Mouse (Mus musculus) NIH3T3 (cell line): ENCODE results near the gene Fnbp1.

Experiments used
- DNase-seq: peaks from one replicate; pipeline ENCODE4 v3.0.0-alpha.2; 2012; ENCODE audit warnings: low read depth

The Fnbp1 gene

DNA sequence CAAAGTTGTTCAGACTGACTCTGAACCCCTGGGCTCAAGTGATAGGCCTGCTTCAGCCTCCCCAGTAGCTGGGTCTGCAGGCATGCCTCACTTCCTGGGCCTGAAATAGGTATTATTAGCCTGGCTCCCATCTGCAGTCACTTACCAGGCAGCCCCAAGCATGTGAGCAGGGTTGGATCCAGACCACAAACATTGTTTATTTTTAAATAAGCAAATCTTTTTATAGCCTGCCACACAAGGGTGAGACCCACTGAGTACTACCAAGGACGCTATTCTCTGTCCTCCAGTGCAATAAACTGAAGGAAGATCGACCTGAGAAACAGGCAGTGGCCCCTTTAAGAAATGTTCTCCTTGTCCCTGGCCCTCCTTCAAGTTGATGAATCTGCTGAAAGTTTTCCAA lies 17.1 kb downstream of the Fnbp1 start:
- DNase-seq, result peak; percentile 84

DNA sequence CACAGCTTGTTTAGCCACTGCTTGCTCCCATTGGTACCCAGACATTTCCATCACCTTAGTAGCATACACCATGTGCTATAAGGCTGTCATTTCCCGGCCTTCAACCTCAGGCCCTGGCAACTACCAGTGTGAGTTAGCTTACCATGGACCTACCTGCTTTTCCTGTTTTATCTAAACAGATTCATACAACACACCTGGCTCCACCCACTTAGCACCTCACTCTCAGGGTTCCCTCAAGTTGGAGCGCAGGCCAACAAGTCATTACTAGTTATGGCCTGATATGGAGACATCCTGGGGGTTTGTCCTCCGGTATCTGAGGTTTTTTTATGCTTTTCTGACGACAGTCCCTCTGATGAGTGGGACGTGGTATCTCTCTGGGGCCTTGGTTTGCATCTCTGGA lies 18.3 kb downstream of the Fnbp1 start:
- no peak for DNase-seq

DNA sequence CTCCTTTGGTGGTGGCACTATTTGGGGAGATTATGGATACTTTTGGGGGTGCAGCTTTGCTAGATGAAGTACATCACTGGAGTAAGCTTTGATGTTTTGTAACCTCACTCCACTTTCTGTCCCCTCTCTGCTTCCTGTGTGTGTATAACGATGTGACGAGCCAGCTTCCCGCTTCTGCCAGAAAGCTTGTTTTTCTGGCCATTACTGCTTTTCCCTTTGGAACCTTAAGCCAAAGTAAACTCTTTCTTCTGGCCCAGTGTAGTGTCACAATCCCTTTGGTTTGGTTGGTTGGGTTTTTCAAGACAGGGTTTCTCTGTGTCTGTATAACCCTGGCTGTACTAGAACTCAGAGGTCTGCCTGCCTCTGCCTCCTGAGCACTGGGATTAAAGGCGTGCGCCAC lies 19.0 kb downstream of the Fnbp1 start:
- DNase-seq, result no peak

DNA sequence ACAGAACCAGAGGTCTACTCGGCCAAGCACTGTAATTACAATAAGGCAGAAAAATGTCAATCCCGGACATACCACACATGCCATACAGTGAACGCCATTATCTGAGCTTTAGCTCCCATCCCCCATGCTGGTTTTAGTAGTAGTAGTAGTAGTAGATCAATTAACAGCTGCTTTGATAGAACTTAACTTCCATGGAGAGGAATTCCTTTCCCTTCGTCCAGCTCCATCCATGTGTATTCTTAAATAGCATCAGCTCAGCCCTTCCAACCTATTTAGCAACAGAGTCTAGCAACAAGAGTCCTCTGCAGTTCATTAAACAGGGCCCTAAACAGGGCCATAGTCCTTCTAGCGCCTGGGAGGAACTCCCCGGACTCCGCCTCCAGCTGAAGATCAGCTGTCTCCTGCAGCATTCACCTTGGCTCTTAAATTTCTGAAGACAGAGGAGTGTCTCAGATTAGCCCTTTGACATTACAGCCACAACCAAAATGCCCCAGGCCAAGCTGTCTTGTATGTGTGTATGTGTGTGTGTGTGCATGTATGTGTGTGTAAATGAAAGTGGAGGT lies 20.6 kb downstream of the Fnbp1 start:
- no peak for DNase-seq

DNA sequence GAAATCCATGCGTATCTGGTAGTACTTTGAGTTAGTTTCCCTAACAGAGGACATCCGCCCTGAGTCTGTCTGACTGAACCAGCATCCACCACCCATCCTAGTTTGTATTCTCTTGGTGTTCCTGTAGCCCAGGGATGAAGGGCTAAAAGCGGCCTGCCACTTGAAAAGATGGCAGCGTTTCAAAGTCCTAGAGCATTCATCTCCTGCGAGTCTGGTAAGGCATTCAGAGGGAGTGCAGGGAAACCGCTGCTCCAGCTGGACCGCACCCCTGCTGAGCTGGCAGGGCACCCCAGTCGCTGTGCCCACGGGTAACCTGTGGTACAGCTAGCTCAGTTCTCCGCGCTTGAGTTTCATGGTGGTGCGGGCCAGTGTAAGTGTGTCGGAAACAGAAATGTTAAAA lies 22.0 kb downstream of the Fnbp1 start:
- DNase-seq, result no peak

DNA sequence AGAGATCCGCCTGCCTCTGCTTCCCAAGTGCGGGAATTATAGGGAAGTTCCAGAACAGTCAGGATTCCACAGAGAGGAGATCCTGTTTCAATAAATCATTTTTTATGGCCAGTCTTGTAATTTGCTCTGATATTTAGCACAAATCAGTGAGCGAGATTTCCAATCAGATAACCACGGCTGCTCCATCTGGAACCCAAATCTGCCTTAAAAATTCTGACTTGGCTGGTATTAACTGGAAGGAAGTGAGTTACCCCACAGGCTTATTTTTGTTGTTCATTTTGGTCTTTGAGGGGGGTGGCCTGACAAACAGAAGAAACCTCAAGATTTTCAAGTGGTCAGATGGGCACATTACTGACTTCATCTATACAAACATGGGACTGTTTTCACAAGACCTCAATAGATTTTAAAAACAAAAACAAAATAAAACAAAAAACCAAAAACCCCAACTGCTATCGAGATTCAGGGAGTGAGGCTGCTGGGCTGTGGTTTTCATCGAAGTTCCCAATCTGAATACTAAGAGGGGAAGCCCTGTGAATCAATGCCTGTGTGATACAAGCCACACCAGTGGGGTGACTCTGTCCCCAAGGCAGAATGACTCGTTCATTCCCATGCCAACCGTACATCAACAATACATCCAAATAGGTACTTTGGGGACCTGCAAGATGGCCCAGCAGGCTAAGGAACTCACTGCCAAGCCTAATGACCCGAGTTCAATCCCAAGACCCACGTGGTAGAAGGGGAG lies 23.0 kb downstream of the Fnbp1 start:
- DNase-seq, result no peak

DNA sequence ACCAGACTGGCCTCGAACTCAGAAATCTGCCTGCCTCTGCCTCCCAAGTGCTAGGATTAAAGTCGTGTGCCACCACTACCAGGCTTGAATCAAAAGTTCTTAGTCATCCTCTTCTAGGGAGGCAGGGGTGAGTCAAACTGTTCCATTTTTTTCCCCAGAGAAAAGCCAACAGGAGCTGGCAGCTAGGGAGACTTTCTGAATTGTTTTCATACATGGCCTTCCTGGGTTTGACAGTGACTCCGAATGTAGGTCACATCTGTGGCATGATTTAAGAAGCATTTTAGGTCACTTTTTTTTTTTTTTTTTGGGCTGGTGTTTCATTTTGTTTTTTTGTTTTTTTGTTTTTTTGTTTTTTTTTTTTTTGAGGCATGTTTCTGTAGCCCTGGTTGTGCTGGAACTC lies 23.6 kb downstream of the Fnbp1 start:
- DNase-seq, result no peak

DNA sequence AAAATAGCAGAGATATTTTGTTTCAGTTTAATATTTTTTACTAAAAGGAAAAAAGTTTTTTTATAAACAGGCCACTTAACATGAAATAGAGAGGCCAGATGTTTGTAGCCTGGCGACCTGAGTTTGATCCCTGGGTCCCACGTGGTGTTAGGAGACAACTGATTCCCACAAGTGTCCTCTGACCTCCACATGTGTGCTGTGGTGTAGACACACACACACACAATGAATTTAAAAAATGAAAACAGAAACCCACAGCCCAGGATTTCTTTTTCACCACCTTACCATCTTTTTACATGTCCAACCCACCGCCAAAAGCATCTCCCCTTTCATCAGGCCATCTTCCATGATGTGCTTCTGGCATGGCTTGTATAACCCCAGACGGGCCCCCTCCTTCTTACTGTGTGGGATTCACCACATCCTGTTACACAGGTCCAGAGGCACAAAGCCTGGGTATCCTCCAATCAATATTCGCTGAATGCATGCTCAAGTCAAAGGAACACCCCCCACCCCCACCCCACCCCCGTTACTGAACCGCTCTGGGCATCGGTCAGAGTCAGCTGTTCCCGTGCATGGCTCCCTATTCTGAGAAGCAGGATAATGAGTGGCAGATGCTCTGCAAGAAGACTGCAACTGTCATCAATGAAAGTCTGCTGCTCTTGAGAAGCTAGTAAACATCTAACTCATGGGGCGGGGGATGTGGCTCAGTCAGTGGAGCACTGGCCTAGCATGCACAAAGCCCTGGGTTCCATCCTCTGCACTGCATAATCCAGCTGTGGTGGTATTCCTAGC lies 25.7 kb downstream of the Fnbp1 start:
- DNase-seq, result peak; percentile 70

DNA sequence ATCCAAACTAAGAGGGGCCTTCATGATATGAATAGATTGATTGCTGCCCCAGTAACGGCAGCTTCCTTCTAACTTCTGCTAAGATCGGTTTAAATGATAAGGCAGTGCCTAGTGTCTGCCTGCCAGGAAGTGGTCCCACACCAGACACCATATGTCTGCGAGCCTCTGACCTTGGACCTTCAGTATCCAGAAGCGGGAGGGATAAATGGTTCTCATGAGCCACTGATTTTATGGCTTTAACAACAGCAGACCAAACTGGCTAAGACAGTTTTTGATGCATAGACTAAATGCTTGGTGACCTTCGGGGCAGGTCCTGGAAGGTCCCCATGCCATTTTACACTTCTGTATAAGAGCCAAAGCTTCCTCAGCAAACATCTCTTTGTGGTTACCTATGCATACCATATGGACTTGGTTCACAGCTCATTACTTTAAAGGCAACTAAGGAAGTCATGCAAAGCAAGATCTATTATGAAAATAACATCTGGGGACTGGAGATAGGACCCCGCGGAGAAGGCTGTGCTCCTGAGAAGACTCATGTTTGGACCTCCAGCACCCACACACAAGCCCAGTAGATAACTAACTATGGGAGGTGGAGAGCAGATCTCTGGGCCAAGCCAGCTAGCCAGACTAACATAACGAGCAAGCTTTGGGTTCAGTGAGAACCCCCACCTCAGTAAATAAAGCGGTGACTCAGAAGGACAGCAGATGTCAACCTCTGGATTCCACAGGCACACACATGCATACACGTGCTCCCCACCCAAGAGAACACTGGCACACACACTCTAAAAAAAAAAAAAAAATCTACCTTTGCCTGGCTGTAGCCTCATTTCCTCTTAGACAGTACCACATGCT lies 26.5 kb downstream of the Fnbp1 start:
- peak; percentile 40 for DNase-seq

DNA sequence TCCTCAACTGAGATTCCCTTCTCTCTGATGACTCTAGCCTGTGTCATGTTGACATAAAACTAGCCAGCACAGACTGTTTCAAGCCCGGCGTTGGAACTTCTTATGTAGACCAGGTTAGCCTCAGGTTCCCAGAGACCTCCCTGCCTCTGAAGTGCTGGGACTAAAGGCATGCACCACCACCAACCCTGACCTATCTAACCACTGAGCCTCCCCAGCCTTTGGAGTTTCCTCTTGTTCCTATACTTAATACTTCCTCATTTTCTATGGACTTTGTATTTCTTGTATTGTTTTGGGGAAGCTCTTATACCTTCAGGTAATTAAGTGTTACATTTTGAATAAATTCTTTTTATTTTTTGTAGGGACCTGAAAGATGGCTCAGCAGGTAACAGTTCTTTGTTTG lies 27.6 kb downstream of the Fnbp1 start:
- DNase-seq, result no peak

DNA sequence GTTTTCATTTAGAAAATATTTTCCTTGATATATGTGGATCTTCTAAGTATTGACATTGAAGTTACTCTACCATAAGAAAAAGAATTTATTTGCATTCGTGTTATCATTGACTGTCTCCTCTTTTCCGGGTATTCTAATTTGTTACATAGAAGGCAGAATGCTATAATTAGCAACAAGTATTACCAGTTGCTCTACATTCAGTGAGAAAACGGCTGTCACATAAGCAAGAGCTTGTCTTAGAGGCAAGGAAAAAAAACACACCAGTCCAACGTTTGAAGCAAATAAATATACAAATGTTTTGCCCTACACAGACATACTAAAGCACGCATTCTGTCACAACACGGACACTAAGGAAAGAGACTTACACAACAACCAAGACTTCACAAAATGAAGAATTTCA lies 30.1 kb downstream of the Fnbp1 start:
- peak; percentile 51 for DNase-seq

DNA sequence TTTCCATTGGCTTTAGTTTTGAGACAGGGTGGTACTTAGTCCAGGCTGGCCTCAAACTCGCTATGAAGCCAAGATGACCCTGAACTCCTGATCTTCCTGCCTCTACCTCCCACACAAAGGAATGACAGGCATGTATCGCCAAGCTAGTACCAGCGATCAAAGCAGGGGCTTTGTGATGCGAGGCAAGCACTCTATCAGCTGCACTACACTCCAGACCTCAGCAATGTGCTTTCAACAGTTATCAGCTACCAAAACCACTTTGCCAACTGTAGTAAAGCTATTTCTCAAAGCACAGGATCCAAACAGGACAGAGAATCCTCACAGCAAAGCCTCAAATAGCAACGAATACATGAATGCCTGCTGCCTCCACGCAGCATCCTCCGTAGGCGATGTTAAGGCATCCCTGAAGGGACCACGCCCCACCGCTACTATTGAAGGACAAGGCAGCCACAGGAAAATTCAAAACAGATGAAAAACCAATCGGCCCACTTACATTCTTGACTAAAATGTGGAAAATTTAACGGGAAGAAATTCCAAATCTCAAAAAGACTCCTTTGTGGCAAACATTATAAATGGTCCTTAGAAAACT lies 31.8 kb downstream of the Fnbp1 start:
- no peak for DNase-seq

DNA sequence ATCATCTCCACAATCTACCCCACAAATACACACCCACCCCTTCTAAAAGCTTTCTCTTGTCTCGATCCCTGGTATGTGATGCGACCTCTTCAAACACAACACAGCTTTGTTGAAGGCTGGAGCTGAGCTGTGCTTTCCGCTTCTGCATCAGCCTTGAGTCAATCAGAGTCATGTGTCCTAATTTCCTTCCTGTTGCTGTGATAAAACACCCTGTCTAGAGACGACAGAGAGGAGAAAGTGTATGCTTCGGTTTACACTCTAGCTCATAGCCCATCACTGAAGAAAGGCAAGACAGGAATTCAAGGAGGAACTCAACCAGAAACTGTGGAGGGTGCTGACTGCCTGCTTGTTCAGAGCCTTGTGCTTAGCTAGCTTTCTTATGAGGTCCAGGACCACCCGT lies 33.6 kb downstream of the Fnbp1 start:
- DNase-seq, result no peak

DNA sequence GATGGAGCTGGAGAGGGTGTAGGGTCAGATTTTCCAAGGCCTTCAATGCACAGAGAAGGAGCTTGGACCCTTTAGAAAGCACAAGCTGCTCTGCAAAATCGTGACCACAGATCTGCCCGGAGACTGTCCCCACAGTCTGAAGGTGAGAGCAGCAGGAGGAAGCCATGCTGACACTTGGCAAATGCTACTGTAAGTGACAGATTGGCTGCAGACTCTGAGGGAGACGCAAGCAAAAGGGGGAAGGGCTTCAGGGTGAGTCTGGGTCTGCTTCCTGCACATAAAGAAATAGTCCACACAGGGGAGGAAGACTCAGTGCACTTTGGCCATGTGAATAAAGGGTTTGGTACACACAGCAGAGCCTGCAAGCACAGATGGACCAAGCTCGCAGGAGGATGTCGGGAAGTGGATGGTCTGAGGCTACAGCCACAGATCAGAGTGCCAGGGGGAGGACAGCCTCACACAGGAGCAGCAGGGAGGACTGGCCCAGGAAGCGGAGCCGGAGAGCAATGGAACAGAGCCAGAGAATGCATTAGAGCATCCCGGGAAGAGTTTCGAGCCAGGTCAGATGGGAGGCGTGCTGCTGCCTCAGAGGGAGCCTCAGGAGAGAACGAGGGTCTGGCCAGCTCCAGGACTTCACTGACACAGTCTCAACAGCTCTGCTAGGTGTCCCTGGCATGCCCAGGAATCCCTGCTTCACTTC lies 35.0 kb downstream of the Fnbp1 start:
- DNase-seq, result peak; percentile 52

DNA sequence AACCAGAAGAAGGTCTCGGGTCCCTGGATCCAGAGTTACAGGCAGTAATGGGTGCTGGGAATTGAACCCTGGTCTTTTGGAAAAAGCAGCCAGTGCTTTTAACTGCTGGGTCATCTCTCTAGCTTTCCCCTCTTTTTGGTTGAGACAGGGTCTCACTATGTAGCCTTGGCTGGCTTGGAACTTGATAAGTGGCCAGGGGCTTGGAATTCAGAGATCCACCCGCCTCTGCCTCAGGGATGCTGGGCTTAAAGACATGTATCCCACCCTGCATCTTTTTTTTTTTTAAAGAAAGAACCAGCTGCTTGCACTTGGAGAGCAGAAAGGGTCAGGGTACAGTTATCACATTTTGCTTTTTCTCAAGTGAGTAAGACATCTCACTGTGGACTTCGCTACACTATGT lies 35.8 kb downstream of the Fnbp1 start:
- no peak for DNase-seq

DNA sequence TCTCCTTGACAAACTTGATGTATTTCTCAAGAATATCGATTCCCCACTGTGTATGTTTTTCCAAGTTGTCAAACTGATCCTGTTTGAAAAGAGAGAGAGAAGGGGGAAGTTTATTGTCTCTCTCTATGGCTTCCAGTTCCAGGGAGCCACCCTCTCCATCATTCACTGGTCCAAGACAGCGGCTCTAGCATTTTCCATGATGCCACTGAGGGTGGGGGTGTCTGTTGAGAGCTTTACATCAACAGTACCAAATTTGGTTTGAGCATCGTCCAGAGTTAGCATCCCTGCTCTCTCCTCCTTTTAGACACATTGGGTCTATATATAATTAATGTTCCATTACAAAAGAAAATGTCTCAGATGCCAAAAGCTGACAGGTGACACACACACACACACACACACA lies 36.5 kb downstream of the Fnbp1 start:
- no peak for DNase-seq

DNA sequence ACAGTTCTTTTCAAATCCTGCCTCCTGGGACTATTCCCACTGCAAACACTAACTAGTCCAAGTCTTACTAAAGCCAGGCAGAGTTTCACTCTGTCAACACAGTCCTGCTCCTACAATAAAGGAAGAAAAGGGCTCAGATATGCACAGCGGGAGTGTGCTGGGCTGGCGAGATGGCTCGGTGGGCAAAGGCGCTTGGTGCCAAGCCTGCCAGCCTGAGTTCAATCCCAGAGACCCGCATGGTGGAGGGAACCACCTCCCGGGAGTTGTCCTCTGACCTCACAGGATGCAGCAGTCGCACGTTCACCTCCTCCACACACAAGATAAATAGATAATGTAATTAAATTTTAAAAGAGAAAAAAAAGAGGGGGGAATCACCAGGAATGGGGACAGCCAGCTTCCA lies 38.5 kb downstream of the Fnbp1 start:
- DNase-seq, result no peak

DNA sequence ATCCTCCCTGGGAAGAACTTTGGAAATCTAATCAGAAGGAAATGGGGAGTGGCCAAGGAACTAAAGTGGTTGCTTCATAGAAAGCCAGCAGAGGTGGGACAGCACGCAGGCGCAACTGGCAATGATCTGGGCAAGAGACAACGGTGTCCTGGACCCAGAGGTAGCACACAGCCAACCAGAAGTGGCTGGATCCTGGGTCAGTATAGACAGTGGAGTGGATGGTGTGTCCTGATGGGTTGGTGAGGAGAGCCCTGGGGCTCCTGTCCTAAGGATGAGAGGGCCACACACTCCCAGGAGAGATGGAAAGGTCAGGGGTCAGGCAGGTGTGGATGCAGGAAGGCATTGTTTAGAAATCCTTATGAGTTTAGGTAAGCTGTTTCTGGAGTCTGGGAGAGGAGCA lies 40.5 kb downstream of the Fnbp1 start:
- DNase-seq, result no peak

DNA sequence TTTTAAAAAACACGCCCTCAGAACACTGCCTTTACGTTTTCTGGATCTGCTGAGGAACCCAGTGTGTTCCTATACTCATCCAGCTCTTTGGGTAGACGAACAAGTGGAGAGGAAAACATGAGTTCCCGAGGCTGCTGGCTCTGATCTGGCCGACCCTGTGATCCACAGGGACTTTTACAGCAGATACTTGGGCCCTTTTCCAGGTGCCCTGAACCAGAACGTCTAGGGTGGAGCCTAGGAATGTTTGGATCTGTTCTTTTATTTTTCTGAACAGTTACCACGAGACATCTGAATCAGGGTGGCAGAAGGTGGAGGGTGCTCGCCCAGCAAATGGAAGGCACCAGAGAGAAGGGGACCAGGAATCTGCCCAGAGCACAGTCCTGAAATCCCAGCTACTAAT lies 42.7 kb downstream of the Fnbp1 start:
- peak; percentile 56 for DNase-seq

DNA sequence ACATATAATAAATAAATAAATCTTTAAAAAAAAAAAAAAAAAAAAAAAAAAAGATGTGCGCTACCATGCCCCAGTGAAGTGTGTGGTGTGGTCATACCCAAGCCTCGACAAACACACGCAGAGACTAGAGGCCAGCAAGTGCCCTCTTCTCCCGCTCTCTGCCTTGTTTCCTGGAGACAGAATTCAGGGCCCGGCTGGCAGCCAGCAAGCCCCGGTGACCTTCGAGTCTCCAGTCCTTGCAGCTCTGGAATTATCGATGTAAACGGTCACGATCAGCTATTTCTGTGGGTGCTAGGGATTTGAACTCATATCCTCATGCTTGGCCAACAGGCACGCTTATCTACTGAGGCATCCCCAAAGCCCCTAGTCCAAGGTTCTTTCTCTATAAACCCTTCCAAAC lies 43.2 kb downstream of the Fnbp1 start:
- no peak for DNase-seq

DNA sequence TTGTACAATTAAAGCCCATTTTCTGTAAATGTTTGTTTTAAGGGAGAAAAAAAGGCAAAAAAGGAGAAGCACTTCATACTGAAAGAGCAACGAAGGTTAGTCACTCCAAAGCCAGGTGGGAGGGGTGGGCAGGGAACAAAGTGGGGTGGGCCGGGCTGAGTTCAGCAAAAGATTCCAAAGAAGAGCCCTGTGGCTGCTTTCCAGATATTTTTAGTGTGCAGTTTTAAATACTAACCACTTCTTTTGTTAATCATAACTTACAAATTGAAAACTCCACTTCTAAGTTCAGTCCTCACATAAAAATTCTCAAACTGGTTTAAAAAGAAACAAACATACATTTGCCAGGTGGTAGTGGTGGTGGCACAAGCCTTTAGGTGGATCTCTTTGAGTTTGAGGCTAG lies 44.5 kb downstream of the Fnbp1 start:
- DNase-seq, result no peak

DNA sequence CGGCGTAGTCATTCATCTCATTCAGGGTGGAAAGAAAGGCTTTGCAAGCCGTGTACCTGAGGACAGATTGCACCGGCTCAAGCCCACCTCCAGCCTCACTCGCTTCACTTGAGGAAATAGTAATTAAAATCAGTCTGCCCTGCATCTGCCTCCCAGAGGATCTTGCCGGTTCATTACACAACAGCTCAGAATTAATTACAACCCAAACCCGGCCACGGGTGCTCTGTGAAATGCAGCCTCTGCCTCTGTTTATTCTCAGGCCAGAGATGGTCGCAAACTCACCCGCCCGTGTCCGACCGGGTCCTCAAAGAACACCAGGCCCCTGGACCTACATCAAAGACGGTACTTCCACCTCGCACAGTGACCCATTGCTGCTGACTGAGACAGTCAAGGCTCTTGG lies 45.7 kb downstream of the Fnbp1 start:
- no peak for DNase-seq
